Mouse (Mus musculus): ENCODE measurements around the gene Pemt.

- TF ChIP-seq ZNF384 (IDR thresholded peaks at IDR 0.05; ENCODE audit: low read depth, low read length) (no peak), CHD2 (IDR thresholded peaks at IDR 0.05; ENCODE audit: low read depth, low read length) (no peak)
These were observed 44.9 kb downstream of the Pemt start for GRCm38 (mm10) chr11:60001231-60001980.
